Mouse (Mus musculus) kidney, embryonic 14.5 days (tissue): ENCODE results near the gene Atp8b2. TPM values are rescaled to one million over a fixed set of nuclear protein-coding genes. Genes with fewer than 3 reads are reported as not detected.
A peak's percentile ranks its signal among the peaks of the same experiment; 100 is the strongest.

Experiments used
- ATAC-seq: fragments of 200-750 bp; cut with Nextera tagmentation; 2 replicates; pipeline ENCODE4 v1.8.0; 2017; ENCODE audit warnings: moderate number of reproducible peaks, mild to moderate bottlenecking, moderate TSS enrichment, moderate library complexity; ENCODE audit not compliant: low FRiP score, low TSS enrichment
- H3K27ac ChIP-seq: fragments of 300-500 bp; sonication (generic); 2 replicates; pipeline ENCODE4 v1.5.1; 2014; ENCODE audit warnings: low read depth, mild to moderate bottlenecking, low read length, moderate library complexity, mixed read lengths
- H3K27me3 ChIP-seq: fragments of 300-500 bp; sonication (generic); 2 replicates; pipeline ENCODE4 v1.6.1; 2014; ENCODE audit warnings: mild to moderate bottlenecking, low read length; ENCODE audit not compliant: control insufficient read depth, insufficient read depth
- H3K36me3 ChIP-seq: fragments of 300-500 bp; sonication (generic); 2 replicates; pipeline ENCODE4 v1.6.1; 2014; ENCODE audit warnings: low read length, mixed read lengths; ENCODE audit not compliant: control insufficient read depth, insufficient read depth
- H3K4me1 ChIP-seq: fragments of 300-500 bp; sonication (generic); 2 replicates; pipeline ENCODE4 v1.6.1; 2014; ENCODE audit warnings: low read length, mixed read lengths; ENCODE audit not compliant: control insufficient read depth, insufficient read depth
- H3K4me2 ChIP-seq: fragments of 300-500 bp; sonication (generic); replicated peaks from 2 replicates; pipeline ENCODE4 v1.6.1; 2014; ENCODE audit warnings: low read depth, mild to moderate bottlenecking, low read length
- H3K4me3 ChIP-seq: fragments of 300-500 bp; sonication (generic); 2 replicates; pipeline ENCODE4 v1.5.1; 2014; ENCODE audit warnings: mild to moderate bottlenecking, low read length
- H3K9ac ChIP-seq: fragments of 300-500 bp; sonication (generic); 2 replicates; pipeline ENCODE4 v1.6.1; 2014; ENCODE audit warnings: low read depth, mild to moderate bottlenecking, low read length, moderate library complexity
- H3K9me3 ChIP-seq: fragments of 300-500 bp; sonication (generic); 2 replicates; pipeline ENCODE4 v1.6.1; 2016; ENCODE audit warnings: low read length; ENCODE audit not compliant: control insufficient read depth
- WGBS: fragments of 180-500 bp; shearing (Covaris S2); extraction: QIAGEN DNeasy Blood & Tissue Kit; methylation state at CpG from one replicate; pipeline ENCODE4 v1.1.7; 2014; 5-methylcytosine and 5-hydroxymethylcytosine counted together
- polyA plus RNA-seq: library from polyadenylated mRNA; unstranded; fragments of >200 nt; fragmentation: Nextera tagmentation; extraction: Ambion mirVana; gene quantifications from 2 replicates; pipeline ENCODE4 v1.2.1, GENCODE M21; 2014

Atp8b2 gene
- polyA plus RNA-seq, 1 experiment from 2014 or later, result 17.3 TPM

DNA sequence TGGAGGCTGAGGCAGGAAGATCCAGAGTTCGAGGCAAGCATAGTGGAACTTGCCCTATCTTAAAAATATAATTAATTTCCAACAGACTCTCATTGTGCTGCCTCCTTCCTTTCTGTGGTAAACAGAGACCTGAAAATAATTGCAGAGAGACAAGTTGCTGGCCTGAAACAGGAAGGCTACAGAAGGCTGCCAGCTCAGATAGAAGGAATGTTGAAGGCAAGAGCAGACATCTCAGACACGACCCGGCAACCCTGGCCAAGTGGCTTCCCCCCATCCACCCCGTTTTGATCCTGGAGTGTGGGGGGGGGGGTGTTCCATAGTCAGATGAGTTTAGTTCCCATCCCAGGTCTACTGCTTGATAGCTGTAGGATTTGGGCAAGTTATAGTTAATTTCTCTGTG is 48.6 kb downstream of the Atp8b2 start:
- peaks cover 19% of the 10 kb centered on the region for H3K27me3 ChIP-seq
- peaks cover 8% of the 10 kb centered on the region; the same call in 1 of the 2 replicates for H3K4me1 ChIP-seq

GRCm38 (mm10) chr3:89912543-89913391 is 50.5 kb downstream of the Atp8b2 start, which contains the start of gene Il6ra:
Gene Il6ra, minus strand, starts transcription at chr3:89913196.
- Histone ChIP-seq H3K9ac (peak within 1 kb of the TSS; percentile 47), H3K4me1 (peaks cover 8% of the 10 kb centered on the region; the same call in 1 of the 2 replicates), H3K9me3 (no peaks in the 10 kb centered on the region), H3K27ac (no peak within 1 kb of the TSS), H3K4me2 (peak within 1 kb of the TSS; percentile 97), H3K4me3 (peak within 1 kb of the TSS; percentile 50), H3K36me3 (no peaks in the 10 kb centered on the region), H3K27me3 (peaks cover 19% of the 10 kb centered on the region)
- 1% methylated on average over 72 of the region's 75 CpGs for WGBS
- ATAC-seq, result peak; percentile 76

More for the DNA sequence above, 48.6 kb downstream of the Atp8b2 start:
- H3K9me3 ChIP-seq, result no peaks in the 10 kb centered on the region
- H3K9ac ChIP-seq, result no peak overlapping the region
- no peaks in the 10 kb centered on the region for H3K36me3 ChIP-seq
- H3K4me2 ChIP-seq, result no peak overlapping the region
- ATAC-seq, result no peak
- H3K4me3 ChIP-seq, result no peak overlapping the region
- no peak overlapping the region for H3K27ac ChIP-seq
- 81% methylated on average over 4 of the region's 4 CpGs for WGBS

DNA sequence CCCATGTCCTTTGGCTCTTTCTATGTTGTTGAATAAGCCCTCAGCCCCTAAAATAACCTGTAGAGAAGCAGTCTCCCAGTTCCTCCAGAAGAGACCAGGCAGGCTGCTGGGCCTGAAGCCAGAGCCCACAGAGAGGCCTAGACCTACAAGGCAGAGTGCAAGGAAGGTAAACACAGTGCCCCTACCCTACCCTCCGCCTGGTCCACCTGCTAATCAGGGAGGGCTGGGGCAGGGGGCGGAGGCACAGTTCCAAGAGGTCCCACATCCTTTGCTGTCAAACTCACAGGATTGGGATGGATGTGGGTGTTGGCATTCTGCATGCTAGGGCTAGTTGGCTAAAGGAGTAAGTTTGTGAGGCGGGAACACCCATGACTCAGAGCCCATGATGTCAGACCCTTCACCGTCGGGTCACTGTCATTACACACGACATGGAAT is 51.2 kb downstream of the Atp8b2 start:
- Histone ChIP-seq H3K36me3 (no peaks in the 10 kb centered on the region), H3K4me1 (peaks cover 8% of the 10 kb centered on the region; the same call in 1 of the 2 replicates), H3K9ac (no peak overlapping the region), H3K9me3 (no peaks in the 10 kb centered on the region), H3K4me3 (peak overlapping the region; percentile 50; the same call in 1 of the 2 replicates), H3K27me3 (peaks cover 19% of the 10 kb centered on the region), H3K27ac (no peak overlapping the region), H3K4me2 (peak overlapping the region; percentile 97)
- 46% methylated on average over 6 of the region's 6 CpGs for WGBS
- no peak for ATAC-seq

GRCm38 (mm10) chr3:89911207-89911606 is 52.1 kb downstream of the Atp8b2 start:
- Histone ChIP-seq H3K27ac (no peak overlapping the region), H3K36me3 (no peaks in the 10 kb centered on the region), H3K4me1 (peaks cover 8% of the 10 kb centered on the region; the same call in 1 of the 2 replicates), H3K4me3 (no peak overlapping the region), H3K9ac (no peak overlapping the region), H3K9me3 (no peaks in the 10 kb centered on the region), H3K4me2 (no peak overlapping the region), H3K27me3 (peaks cover 19% of the 10 kb centered on the region)
- no peak for ATAC-seq
- 77% methylated on average over 3 of the region's 3 CpGs for WGBS

GRCm38 (mm10) chr3:89909703-89910542 is 53.4 kb downstream of the Atp8b2 start:
- Histone ChIP-seq H3K4me1 (peaks cover 8% of the 10 kb centered on the region; the same call in 1 of the 2 replicates), H3K4me2 (no peak overlapping the region), H3K9me3 (no peaks in the 10 kb centered on the region), H3K27me3 (peaks cover 19% of the 10 kb centered on the region), H3K36me3 (no peaks in the 10 kb centered on the region), H3K9ac (no peak overlapping the region), H3K4me3 (no peak overlapping the region), H3K27ac (no peak overlapping the region)
- ATAC-seq, result no peak
- 51% methylated on average over 5 of the region's 5 CpGs for WGBS

GRCm38 (mm10) chr3:89908836-89909235 is 54.5 kb downstream of the Atp8b2 start:
- no peak overlapping the region for H3K27ac ChIP-seq
- WGBS, result 85% methylated on average over 6 of the region's 6 CpGs
- no peak for ATAC-seq
- H3K4me3 ChIP-seq, result no peak overlapping the region
- H3K27me3 ChIP-seq, result peaks cover 15% of the 10 kb centered on the region
- no peaks in the 10 kb centered on the region for H3K36me3 ChIP-seq
- H3K9ac ChIP-seq, result no peak overlapping the region
- H3K4me2 ChIP-seq, result no peak overlapping the region
- no peaks in the 10 kb centered on the region for H3K9me3 ChIP-seq
- peaks cover 8% of the 10 kb centered on the region; the same call in 1 of the 2 replicates for H3K4me1 ChIP-seq

DNA sequence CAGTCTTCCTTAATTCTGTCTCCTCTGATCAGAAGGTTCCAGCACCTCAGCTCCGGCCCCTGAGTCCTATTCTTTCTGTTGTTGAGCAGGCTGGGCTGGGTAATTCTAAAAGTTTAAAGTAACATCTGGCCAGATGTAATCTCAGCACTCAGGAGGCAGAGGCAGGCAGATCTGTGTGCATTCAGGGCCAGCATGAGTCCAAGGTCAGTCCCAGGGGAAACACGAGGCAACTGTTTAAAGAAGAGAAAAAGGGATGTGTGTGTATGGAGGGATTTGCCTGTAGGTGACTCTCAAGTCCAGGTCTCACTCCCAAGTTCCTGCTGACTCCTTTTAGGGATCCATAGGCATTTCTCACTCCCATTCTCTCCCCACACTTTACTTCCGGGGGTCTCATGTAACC is 55.5 kb downstream of the Atp8b2 start:
- Histone ChIP-seq H3K4me1 (no peaks in the 10 kb centered on the region), H3K9ac (no peak overlapping the region), H3K27me3 (peaks cover 5% of the 10 kb centered on the region), H3K27ac (no peak overlapping the region), H3K4me2 (no peak overlapping the region), H3K9me3 (no peaks in the 10 kb centered on the region), H3K36me3 (no peaks in the 10 kb centered on the region), H3K4me3 (no peak overlapping the region)
- ATAC-seq, result no peak
- WGBS, result 74% methylated on average over 3 of the region's 3 CpGs

DNA sequence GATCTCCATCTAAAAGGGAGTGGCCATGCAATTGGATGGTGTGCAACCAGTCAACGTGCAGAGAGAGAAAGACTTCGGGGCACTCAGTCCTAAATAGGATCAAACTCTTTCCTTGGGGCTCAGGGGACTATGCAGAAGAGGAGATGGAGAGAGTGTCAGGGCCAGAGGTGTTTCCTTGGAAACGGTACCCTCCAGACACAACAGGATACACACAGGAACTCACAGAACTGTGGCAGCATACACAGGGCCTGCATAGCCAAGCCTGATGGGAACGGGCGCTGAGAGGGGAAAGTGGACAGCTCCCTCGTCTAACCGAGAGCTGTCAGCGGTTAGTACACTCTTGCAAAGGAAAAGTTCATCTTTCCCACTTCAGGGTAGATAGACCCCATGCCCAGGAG is 63.8 kb downstream of the Atp8b2 start:
- 0 out of 2 replicates have a peak overlapping the region, but pooled peaks have one; percentile 15 for H3K27ac ChIP-seq
- no peak overlapping the region for H3K4me2 ChIP-seq
- no peak overlapping the region for H3K9ac ChIP-seq
- peaks cover 6% of the 10 kb centered on the region; the same call in 1 of the 2 replicates for H3K4me1 ChIP-seq
- no peak for ATAC-seq
- 65% methylated on average over 8 of the region's 8 CpGs for WGBS
- H3K27me3 ChIP-seq, result no peaks in the 10 kb centered on the region
- H3K36me3 ChIP-seq, result no peaks in the 10 kb centered on the region
- H3K4me3 ChIP-seq, result no peak overlapping the region
- H3K9me3 ChIP-seq, result no peaks in the 10 kb centered on the region
